Comparison of ENCODE assay signal across 8 mouse cellular contexts in the genomic region with DNA sequence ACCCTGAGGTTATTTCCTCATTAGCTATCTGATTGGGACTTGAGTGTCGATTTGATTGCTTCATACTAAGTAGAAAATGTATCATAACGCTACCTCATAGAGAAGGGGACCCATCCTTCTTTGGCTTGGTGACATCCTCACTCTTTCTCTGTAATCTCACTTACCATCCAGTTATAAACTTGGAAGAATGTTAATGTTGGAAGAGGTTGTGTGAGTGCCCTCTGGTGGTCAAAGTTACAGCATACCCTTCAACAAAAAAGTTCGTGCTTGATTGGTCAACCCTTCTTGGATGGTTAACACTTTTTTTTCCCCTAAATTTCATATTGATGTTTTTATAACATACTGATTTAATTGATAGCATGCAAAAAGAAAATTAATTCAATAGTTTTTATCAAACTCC.
A peak's percentile ranks its signal among the peaks of the same experiment; 100 is the strongest.
DNase-seq lines count a peak whose midpoint lies in the region; ATAC-seq and TF ChIP-seq lines count a peak whose summit lies in the region.

No protein-coding gene starts in this region.

- TF ChIP-seq CTCF in forebrain, postnatal 0 days (IDR thresholded peaks at IDR 0.05; ENCODE audit: low read depth), result peak; percentile 55

- WGBS in forebrain, postnatal 0 days, result 56% methylated on average over 3 of the region's 3 CpGs
- WGBS in forebrain, embryonic 10.5 days, result 55% methylated on average over 3 of the region's 3 CpGs
- 52% methylated on average over 3 of the region's 3 CpGs for WGBS in midbrain, embryonic 12.5 days
- WGBS in midbrain, embryonic 13.5 days, result 49% methylated on average over 3 of the region's 3 CpGs

- no peak overlapping the region for H3K4me2 ChIP-seq in forebrain, postnatal 0 days (ENCODE audit: low read depth)
- H3K4me2 ChIP-seq in midbrain, embryonic 12.5 days (replicated peaks), result no peak overlapping the region
- H3K4me2 ChIP-seq in midbrain, embryonic 13.5 days (replicated peaks), result no peak overlapping the region

- H3K36me3 ChIP-seq in forebrain, postnatal 0 days (ENCODE audit: insufficient read depth), result no peaks in the 10 kb centered on the region
- no peaks in the 10 kb centered on the region for H3K36me3 ChIP-seq in forebrain, embryonic 10.5 days (replicated peaks)
- no peaks in the 10 kb centered on the region for H3K36me3 ChIP-seq in midbrain, embryonic 12.5 days
- no peaks in the 10 kb centered on the region for H3K36me3 ChIP-seq in midbrain, embryonic 13.5 days

- H3K27ac ChIP-seq in forebrain, postnatal 0 days (ENCODE audit: low read depth, low read length), result no peak overlapping the region
- H3K27ac ChIP-seq in forebrain, embryonic 10.5 days, result no peak overlapping the region
- H3K27ac ChIP-seq in midbrain, embryonic 12.5 days (replicated peaks), result no peak overlapping the region
- H3K27ac ChIP-seq in midbrain, embryonic 13.5 days, result no peak overlapping the region

- no peak overlapping the region for H3K9ac ChIP-seq in forebrain, postnatal 0 days
- no peak overlapping the region for H3K9ac ChIP-seq in midbrain, embryonic 12.5 days (replicated peaks)
- H3K9ac ChIP-seq in midbrain, embryonic 13.5 days (replicated peaks), result no peak overlapping the region

- no peak for ATAC-seq in forebrain, postnatal 0 days
- ATAC-seq in midbrain, embryonic 12.5 days (ENCODE audit: low FRiP score, low read depth), result peak; percentile 30; the same call in 1 of the 2 replicates
- no peak for ATAC-seq in midbrain, embryonic 13.5 days

- H3K4me3 ChIP-seq in forebrain, postnatal 0 days (ENCODE audit: low read depth, low read length), result no peak overlapping the region
- no peak overlapping the region for H3K4me3 ChIP-seq in forebrain, embryonic 10.5 days
- no peak overlapping the region for H3K4me3 ChIP-seq in midbrain, embryonic 12.5 days
- no peak overlapping the region for H3K4me3 ChIP-seq in midbrain, embryonic 13.5 days (replicated peaks)

- no peaks in the 10 kb centered on the region for H3K27me3 ChIP-seq in forebrain, postnatal 0 days (ENCODE audit: insufficient read depth, low read length)
- H3K27me3 ChIP-seq in forebrain, embryonic 10.5 days (ENCODE audit: poor library complexity, severe bottlenecking), result no peaks in the 10 kb centered on the region
- H3K27me3 ChIP-seq in midbrain, embryonic 12.5 days, result no peaks in the 10 kb centered on the region
- no peaks in the 10 kb centered on the region for H3K27me3 ChIP-seq in midbrain, embryonic 13.5 days

- no peaks in the 10 kb centered on the region for H3K4me1 ChIP-seq in forebrain, postnatal 0 days (ENCODE audit: insufficient read depth)
- no peaks in the 10 kb centered on the region for H3K4me1 ChIP-seq in forebrain, embryonic 10.5 days
- no peaks in the 10 kb centered on the region for H3K4me1 ChIP-seq in midbrain, embryonic 12.5 days
- no peaks in the 10 kb centered on the region for H3K4me1 ChIP-seq in midbrain, embryonic 13.5 days (replicated peaks)

- no peaks in the 10 kb centered on the region for H3K9me3 ChIP-seq in forebrain, postnatal 0 days (ENCODE audit: low read length)
- no peaks in the 10 kb centered on the region for H3K9me3 ChIP-seq in forebrain, embryonic 10.5 days
- no peaks in the 10 kb centered on the region for H3K9me3 ChIP-seq in midbrain, embryonic 12.5 days
- H3K9me3 ChIP-seq in midbrain, embryonic 13.5 days, result no peaks in the 10 kb centered on the region

- DNase-seq in forebrain, postnatal 0 days, result peak; percentile 48
- DNase-seq in forebrain, embryonic 10.5 days (ENCODE audit: extremely low spot score, low spot score), result no peak
- peak; percentile 6 for DNase-seq in cerebellum, adult 9-11 months
- peak; percentile 31 to 56 for DNase-seq in kidney, postnatal 25 days
- peak; percentile 6 for DNase-seq in retina, adult 2 months (ENCODE audit: low read depth, low spot score)
- no peak for DNase-seq in spleen, postnatal 10 days (ENCODE audit: low spot score in 2 of 2)

Comparison
In these comparisons a context has a peak if more than half of its experiments do, and no peak if none do; other contexts are left out.
1. DNase-seq: peak in forebrain, postnatal 0 days (single experiment), cerebellum, adult 9-11 months (single experiment), kidney, postnatal 25 days (2 of 2) and retina, adult 2 months (single experiment); none in forebrain, embryonic 10.5 days (single experiment) and spleen, postnatal 10 days (0 of 2).